Mouse (Mus musculus): ENCODE data around the gene Olfr267. TPM values are rescaled to one million over a fixed set of nuclear protein-coding genes. Genes with fewer than 3 reads are reported as not detected.

Olfr267 gene
- polyA plus RNA-seq, 1 experiment = not detected

DNA sequence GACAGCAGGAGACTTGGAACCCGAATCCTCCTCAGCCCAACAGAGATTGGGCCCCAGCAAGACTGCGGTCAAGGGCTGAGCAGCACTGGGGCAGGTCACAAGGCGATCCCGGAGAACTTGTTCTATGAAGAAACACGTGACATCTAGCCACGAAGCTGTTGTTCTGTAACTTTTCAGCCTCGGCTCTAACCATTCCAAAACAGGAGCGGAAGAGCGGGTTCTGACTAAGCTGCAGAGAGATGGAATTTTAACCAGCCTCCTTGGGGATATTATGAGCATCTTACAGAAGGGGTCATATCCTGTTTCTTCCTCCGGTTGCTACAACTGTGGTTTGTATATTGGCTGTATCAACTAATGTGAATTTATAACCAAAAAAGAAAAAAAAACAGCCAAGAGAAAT is 38.4 kb downstream of the Olfr267 start:
- Histone ChIP-seq H3K27ac (ENCODE audit: insufficient read depth, low read length) (no peak overlapping the region), H3K4me3 (ENCODE audit: low read depth, low read length) (no peak overlapping the region), H3K9ac (ENCODE audit: low read depth, poor library complexity, severe bottlenecking) (no peak overlapping the region), H3K4me1 (ENCODE audit: control insufficient read depth, insufficient read depth, low read length) (no peaks in the 10 kb centered on the region), H3K27me3 (ENCODE audit: control insufficient read depth, insufficient read depth, low read length, poor library complexity, severe bottlenecking) (no peaks in the 10 kb centered on the region), H3K9me3 (replicated peaks; ENCODE audit: control insufficient read depth, insufficient read depth, low read length, poor library complexity, severe bottlenecking) (no peaks in the 10 kb centered on the region), H3K36me3 (ENCODE audit: control insufficient read depth, insufficient read depth, low read length, poor library complexity, severe bottlenecking) (no peaks in the 10 kb centered on the region)
- no peak for TF ChIP-seq POLR2A (IDR thresholded peaks at IDR 0.05; ENCODE audit: insufficient read depth, low read length)
- no peak for TF ChIP-seq CTCF (IDR thresholded peaks at IDR 0.05; ENCODE audit: low read depth, low read length)
- no peak for TF ChIP-seq EP300 (IDR thresholded peaks at IDR 0.05; ENCODE audit: insufficient read depth, low read depth, low read length)

DNA sequence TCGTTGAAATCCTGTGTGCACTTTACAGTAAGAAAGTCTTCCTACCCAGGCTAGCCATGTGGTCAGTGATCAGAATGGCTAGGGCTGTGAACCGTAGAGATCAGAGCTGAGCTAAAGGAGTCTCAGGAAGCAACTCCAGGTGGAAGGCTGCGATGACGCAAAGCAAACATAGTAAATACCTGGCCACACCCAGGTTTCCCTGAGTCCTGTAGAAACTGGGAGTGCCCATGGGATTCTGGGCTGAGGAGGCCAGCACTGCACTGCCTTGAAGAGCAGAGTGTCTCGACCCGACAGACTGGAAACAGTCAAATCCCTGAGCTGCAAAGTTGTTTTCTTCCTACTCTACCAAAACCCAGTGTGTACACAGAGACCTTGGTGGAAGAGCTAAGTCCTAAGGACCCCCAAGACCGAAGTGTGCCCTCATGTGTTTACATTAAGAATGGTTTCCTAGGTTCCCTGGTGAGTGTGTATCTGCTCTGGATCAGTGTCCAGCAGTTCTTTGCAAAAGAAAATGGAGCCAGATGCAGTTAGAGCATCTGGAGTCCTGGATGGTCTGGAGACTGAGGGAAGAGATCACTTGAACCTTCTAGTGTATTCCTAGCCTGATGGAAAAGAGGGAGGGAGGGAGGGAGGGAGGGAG is 41.8 kb downstream of the Olfr267 start:
- H3K9ac ChIP-seq (ENCODE audit: low read depth, poor library complexity, severe bottlenecking) = no peak overlapping the region
- no peak overlapping the region for H3K27ac ChIP-seq (ENCODE audit: insufficient read depth, low read length)

DNA sequence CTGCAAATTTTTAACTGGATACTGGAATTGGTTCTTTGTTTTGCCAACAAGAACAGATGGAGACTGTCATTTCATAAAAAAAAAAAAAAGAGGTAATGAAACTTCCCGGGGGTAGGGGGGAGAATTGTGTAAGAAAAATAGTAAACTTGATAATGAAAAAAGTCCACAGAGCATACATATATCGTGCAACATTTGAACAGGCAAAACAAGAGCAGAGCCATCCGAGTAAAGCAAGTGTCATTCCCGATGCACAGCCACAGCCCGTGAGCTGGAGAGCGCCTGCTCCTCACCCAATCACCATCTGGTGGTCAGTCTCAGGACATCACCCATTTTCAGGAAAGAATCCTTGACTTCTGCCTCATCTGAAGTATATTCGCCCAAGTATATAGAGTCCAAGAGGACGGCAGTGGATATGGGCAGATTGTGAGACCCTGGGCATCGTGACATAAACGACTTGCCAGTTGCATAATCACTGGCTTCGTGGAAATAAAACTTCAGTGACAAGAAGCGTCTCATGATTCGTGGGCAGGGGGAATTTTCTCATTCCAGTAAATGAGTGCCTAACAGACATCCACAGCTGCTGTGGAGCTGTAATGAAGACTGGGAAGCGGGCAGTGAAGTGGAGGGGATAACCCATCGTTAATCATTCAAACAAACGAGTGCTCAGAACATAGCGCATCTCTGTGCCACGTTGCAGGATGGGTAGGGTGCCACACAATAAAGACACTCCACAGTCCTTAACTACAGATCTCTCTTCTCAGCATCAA is 50.5 kb downstream of the Olfr267 start:
- no peak overlapping the region for H3K27ac ChIP-seq (ENCODE audit: insufficient read depth, low read length)
- TF ChIP-seq EP300 (IDR thresholded peaks at IDR 0.05; ENCODE audit: insufficient read depth, low read depth, low read length) = no peak
- no peak for TF ChIP-seq POLR2A (IDR thresholded peaks at IDR 0.05; ENCODE audit: insufficient read depth, low read length)
- no peak for TF ChIP-seq CTCF (IDR thresholded peaks at IDR 0.05; ENCODE audit: low read depth, low read length)
- no peak overlapping the region for H3K9ac ChIP-seq (ENCODE audit: low read depth, poor library complexity, severe bottlenecking)

More for the DNA sequence above, 41.8 kb downstream of the Olfr267 start:
- Histone ChIP-seq H3K9me3 (replicated peaks; ENCODE audit: control insufficient read depth, insufficient read depth, low read length, poor library complexity, severe bottlenecking) (no peaks in the 10 kb centered on the region), H3K4me1 (ENCODE audit: control insufficient read depth, insufficient read depth, low read length) (no peaks in the 10 kb centered on the region), H3K36me3 (ENCODE audit: control insufficient read depth, insufficient read depth, low read length, poor library complexity, severe bottlenecking) (no peaks in the 10 kb centered on the region), H3K4me3 (ENCODE audit: low read depth, low read length) (no peak overlapping the region), H3K27me3 (ENCODE audit: control insufficient read depth, insufficient read depth, low read length, poor library complexity, severe bottlenecking) (no peaks in the 10 kb centered on the region)
- TF ChIP-seq EP300 (IDR thresholded peaks at IDR 0.05; ENCODE audit: insufficient read depth, low read depth, low read length) (no peak), POLR2A (IDR thresholded peaks at IDR 0.05; ENCODE audit: insufficient read depth, low read length) (no peak), CTCF (IDR thresholded peaks at IDR 0.05; ENCODE audit: low read depth, low read length) (no peak)

More for the DNA sequence above, 50.5 kb downstream of the Olfr267 start:
- no peaks in the 10 kb centered on the region for H3K36me3 ChIP-seq (ENCODE audit: control insufficient read depth, insufficient read depth, low read length, poor library complexity, severe bottlenecking)
- no peak overlapping the region for H3K4me3 ChIP-seq (ENCODE audit: low read depth, low read length)
- H3K9me3 ChIP-seq (replicated peaks; ENCODE audit: control insufficient read depth, insufficient read depth, low read length, poor library complexity, severe bottlenecking) = no peaks in the 10 kb centered on the region
- H3K27me3 ChIP-seq (ENCODE audit: control insufficient read depth, insufficient read depth, low read length, poor library complexity, severe bottlenecking) = no peaks in the 10 kb centered on the region
- H3K4me1 ChIP-seq (ENCODE audit: control insufficient read depth, insufficient read depth, low read length) = no peaks in the 10 kb centered on the region

Other genes with a start within 250 kb of the Olfr267 start
- 6.0 and 7.6 TPM in 2 replicates for gene Lpar1, start 233.8 kb downstream of the Olfr267 start, polyA plus RNA-seq (2011; ENCODE audit: insufficient read depth, insufficient read length, low read depth, missing spikeins)
- 58.0 and 65.2 TPM in 2 replicates for gene Ecpas, start 125.0 kb upstream of the Olfr267 start, polyA plus RNA-seq (2011; ENCODE audit: insufficient read depth, insufficient read length, low read depth, missing spikeins)
- 0.49 and 1.2 TPM in 2 replicates for gene Zkscan16, start 155.9 kb upstream of the Olfr267 start, polyA plus RNA-seq (2011; ENCODE audit: insufficient read depth, insufficient read length, low read depth, missing spikeins)
- gene Ptgr1, start 199.4 kb upstream of the Olfr267 start, polyA plus RNA-seq (2011; ENCODE audit: insufficient read depth, insufficient read length, low read depth, missing spikeins) = 17.9 and 19.8 TPM in 2 replicates
- 6.1 TPM in 2 replicates for gene Dnajc25, start 207.3 kb upstream of the Olfr267 start, polyA plus RNA-seq (2011; ENCODE audit: insufficient read depth, insufficient read length, low read depth, missing spikeins)
- not detected in 2 replicates for gene Gm20503, start 215.5 kb upstream of the Olfr267 start, polyA plus RNA-seq (2011; ENCODE audit: insufficient read depth, insufficient read length, low read depth, missing spikeins)
- 18.3 and 18.4 TPM in 2 replicates for gene Gng10, start 247.4 kb upstream of the Olfr267 start, polyA plus RNA-seq (2011; ENCODE audit: insufficient read depth, insufficient read length, low read depth, missing spikeins)

Measured in ES-Bruce4 (cell line).